In genomic region chr17:28628248-28629124, GRCm38 (mm10) we compare ENCODE assay signal across 17 mouse cellular contexts. TPM values are rescaled to one million over a fixed set of nuclear protein-coding genes. Genes with fewer than 3 reads are reported as not detected.
DNase-seq lines count a peak whose midpoint lies in the region; ATAC-seq and TF ChIP-seq lines count a peak whose summit lies in the region.
"Had no signal": no experiment of that assay in that cellular context is flagged by ENCODE, and none has a peak within 500 bp of the region (broad histone marks: within the 10 kb centered on the region; RNA-seq: fewer than 3 reads in every experiment).

No protein-coding gene starts in this region.

- TF ChIP-seq CTCF in cortical plate, adult 2 months (IDR thresholded peaks at IDR 0.05; ENCODE audit: extremely low read depth, insufficient read depth, low read length), result no peak

- peak overlapping the region; percentile 91 for H3K27ac ChIP-seq in cortical plate, adult 2 months (ENCODE audit: insufficient read depth, low read length)
- no peak overlapping the region for H3K27ac ChIP-seq in forebrain, embryonic 10.5 days
- H3K27ac ChIP-seq: hindbrain, embryonic 15.5 days; macrophage; neural tube, embryonic 13.5 days had no signal

- no peak overlapping the region for H3K4me3 ChIP-seq in cortical plate, adult 2 months (ENCODE audit: insufficient read depth, low read length)
- H3K4me3 ChIP-seq in forebrain, embryonic 10.5 days, result no peak overlapping the region
- H3K4me3 ChIP-seq: hindbrain, embryonic 15.5 days; neural tube, embryonic 13.5 days had no signal

- 75% methylated on average over 10 of the region's 10 CpGs for WGBS in forebrain, embryonic 10.5 days

- H3K27me3 ChIP-seq in forebrain, embryonic 10.5 days (ENCODE audit: poor library complexity, severe bottlenecking), result no peaks in the 10 kb centered on the region
- H3K27me3 ChIP-seq: hindbrain, embryonic 15.5 days; neural tube, embryonic 13.5 days had no signal

- peaks cover 20% of the 10 kb centered on the region for H3K4me1 ChIP-seq in cortical plate, adult 2 months (ENCODE audit: control insufficient read depth, insufficient read depth, low read length)
- H3K4me1 ChIP-seq in forebrain, embryonic 10.5 days, result peaks cover 10% of the 10 kb centered on the region
- H3K4me1 ChIP-seq: hindbrain, embryonic 15.5 days; neural tube, embryonic 13.5 days had no signal

- 0 out of 2 replicates have a peak, but pooled peaks have one; percentile 13 for ATAC-seq in megakaryocyte-erythroid progenitor cell, adult 5-6 weeks (replicated peaks; ENCODE audit: low FRiP score, low TSS enrichment, poor library complexity, severe bottlenecking)

- H3K9me3 ChIP-seq in forebrain, embryonic 10.5 days, result no peaks in the 10 kb centered on the region
- H3K9me3 ChIP-seq: hindbrain, embryonic 15.5 days; neural tube, embryonic 13.5 days had no signal

- H3K36me3 ChIP-seq in forebrain, embryonic 10.5 days (replicated peaks), result no peaks in the 10 kb centered on the region
- H3K36me3 ChIP-seq: hindbrain, embryonic 15.5 days; neural tube, embryonic 13.5 days had no signal

- TF ChIP-seq POLR2A in cortical plate, adult 2 months (IDR thresholded peaks at IDR 0.05; ENCODE audit: extremely low read depth, insufficient read depth, low read length), result no peak

- peak; percentile 23 to 26 for DNase-seq in kidney, adult 8-10 months
- no peak for DNase-seq in kidney, adult 18-20 months
- DNase-seq in ES-CJ7 (ENCODE audit: low read depth, low spot score), result peak; percentile 40
- no peak for DNase-seq in forebrain, embryonic 10.5 days (ENCODE audit: extremely low spot score, low spot score)
- no peak for DNase-seq in testis, postnatal 14 days (ENCODE audit: low spot score)
- DNase-seq: cerebellum, postnatal 14 days; gastrocnemius, postnatal 36 days; lung, adult 2 months; thymus, postnatal 4 days had no signal

RNA-seq across cellular contexts. Expression of gene Srpk1, which starts 6.0 kb away (rescaled TPM):
- 68.5 and 70.7 TPM in 2 replicates for polyA plus RNA-seq in cortical plate, adult 2 months (2012; rRNA removed)
- total RNA-seq in megakaryocyte-erythroid progenitor cell, adult 5-6 weeks (2014; fragmentation: Nextera tagmentation), result 141 and 164 TPM in 2 replicates
- 159 and 165 TPM in 2 replicates for total RNA-seq in megakaryocyte-erythroid progenitor cell, adult 5-6 weeks (2017)
- 128 and 135 TPM in 2 replicates for polyA plus RNA-seq in forebrain, embryonic 10.5 days (2016; fragmentation: Nextera tagmentation; extraction: Ambion mirVana)

RNA-seq across cellular contexts. Expression of gene Lhfpl5, which starts 53.0 kb away (rescaled TPM):
- polyA plus RNA-seq in cortical plate, adult 2 months (2012; rRNA removed), result 4.5 and 5.1 TPM in 2 replicates
- total RNA-seq in megakaryocyte-erythroid progenitor cell, adult 5-6 weeks (2014; fragmentation: Nextera tagmentation), result not detected in 2 replicates
- not detected in 2 replicates for total RNA-seq in megakaryocyte-erythroid progenitor cell, adult 5-6 weeks (2017)
- polyA plus RNA-seq in forebrain, embryonic 10.5 days (2016; fragmentation: Nextera tagmentation; extraction: Ambion mirVana), result 0.41 and 0.45 TPM in 2 replicates
- total RNA-seq: gastrocnemius, postnatal 36 days; heart, postnatal 25 days; liver, adult 2 months had no signal
- polyA plus RNA-seq: heart, embryonic 11.5 days; liver, adult 2 months; lung, adult 2 months; macrophage had no signal

Comparison
In these comparisons a context has a peak if more than half of its experiments do, and no peak if none do; other contexts are left out.
1. DNase-seq: peak in kidney, adult 8-10 months (2 of 2) and ES-CJ7 (single experiment); none in kidney, adult 18-20 months (single experiment), forebrain, embryonic 10.5 days (single experiment) and testis, postnatal 14 days (single experiment).